Mouse (Mus musculus): ENCODE measurements around the gene Get4. TPM values are rescaled to one million over a fixed set of nuclear protein-coding genes. Genes with fewer than 3 reads are reported as not detected.

The Get4 gene
- polyA plus RNA-seq (2012; rRNA removed), result 96.8 and 99.1 TPM in 2 replicates

GRCm38 (mm10) chr5:139252081-139252909 lies at the start of gene Get4:
Gene Get4 (plus strand): TSS chr5:139252324.
- DNase-seq (ENCODE audit: low read depth), result no peak

- no peak for DNase-seq (ENCODE audit: low read depth)
These were observed 48.8 kb upstream of the Get4 start for GRCm38 (mm10) chr5:139203312-139203711.

- no peak for DNase-seq (ENCODE audit: low read depth)
These were observed 46.0 kb upstream of the Get4 start for GRCm38 (mm10) chr5:139206081-139206480.

DNA sequence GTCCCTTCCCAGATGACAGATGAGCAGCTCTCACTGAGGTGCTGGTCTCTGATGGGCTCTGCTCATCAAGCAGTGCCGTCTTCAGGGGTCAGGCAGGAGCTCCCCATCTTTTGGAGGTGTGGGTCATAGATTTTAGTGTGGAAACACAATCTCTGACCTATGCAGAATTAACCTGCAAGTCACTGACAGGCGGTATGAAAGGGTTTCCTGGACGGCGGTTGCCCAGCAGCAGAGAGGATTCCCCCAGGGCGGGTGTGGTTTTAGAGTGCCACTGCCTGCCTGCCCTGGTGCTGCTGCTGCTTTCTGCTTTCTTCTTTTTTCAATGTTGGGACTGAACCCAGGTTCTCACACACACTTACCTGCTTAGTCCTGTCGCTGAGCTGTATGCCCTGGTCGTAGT lies 45.6 kb upstream of the Get4 start:
- no peak for DNase-seq (ENCODE audit: low read depth)

- no peak for DNase-seq (ENCODE audit: low read depth)
These were observed 43.9 kb upstream of the Get4 start for GRCm38 (mm10) chr5:139208183-139208582.

DNA sequence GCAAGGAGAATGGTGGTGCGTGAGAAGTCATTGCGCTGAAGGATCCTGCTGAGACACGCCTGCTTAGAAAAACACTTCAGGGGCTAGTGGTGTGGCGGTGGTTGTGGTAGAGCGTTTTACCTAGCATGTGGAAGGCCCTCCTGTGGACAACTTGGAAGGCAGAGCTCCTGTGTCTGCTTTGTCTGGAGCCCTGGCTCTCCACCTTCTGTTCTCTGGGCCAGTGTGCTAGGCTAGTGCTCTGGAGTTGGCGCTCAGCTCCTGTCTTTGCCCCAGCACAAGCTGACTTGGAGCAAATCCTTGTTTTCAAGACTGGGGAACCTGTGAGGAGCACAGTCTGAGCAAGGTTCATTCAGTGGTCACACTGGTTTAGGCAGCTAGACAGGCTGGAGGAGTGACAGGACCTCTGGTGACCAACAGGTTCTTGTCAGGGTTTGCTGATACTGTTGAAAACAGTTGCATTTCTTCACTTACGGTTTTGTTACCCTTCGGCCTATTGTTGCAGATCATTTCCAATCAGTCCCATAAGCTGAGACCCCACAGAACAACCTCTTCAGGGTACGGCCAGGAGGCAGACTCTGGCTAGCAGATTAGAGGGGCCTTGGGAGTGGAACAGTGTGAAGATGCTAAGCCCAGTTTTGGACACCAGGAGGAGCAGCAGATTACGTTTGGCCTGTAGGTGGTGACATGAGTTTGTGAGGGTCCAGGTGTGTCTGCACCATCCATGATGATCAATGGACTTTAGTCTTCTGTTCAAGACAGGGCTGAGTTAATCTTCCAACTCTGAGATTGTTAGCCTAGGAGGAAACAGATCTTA lies 43.0 kb upstream of the Get4 start:
- no peak for DNase-seq (ENCODE audit: low read depth)

GRCm38 (mm10) chr5:139209685-139210026 lies 42.5 kb upstream of the Get4 start:
- no peak for DNase-seq (ENCODE audit: low read depth)

GRCm38 (mm10) chr5:139211737-139212385 lies 40.3 kb upstream of the Get4 start:
- no peak for DNase-seq (ENCODE audit: low read depth)

DNA sequence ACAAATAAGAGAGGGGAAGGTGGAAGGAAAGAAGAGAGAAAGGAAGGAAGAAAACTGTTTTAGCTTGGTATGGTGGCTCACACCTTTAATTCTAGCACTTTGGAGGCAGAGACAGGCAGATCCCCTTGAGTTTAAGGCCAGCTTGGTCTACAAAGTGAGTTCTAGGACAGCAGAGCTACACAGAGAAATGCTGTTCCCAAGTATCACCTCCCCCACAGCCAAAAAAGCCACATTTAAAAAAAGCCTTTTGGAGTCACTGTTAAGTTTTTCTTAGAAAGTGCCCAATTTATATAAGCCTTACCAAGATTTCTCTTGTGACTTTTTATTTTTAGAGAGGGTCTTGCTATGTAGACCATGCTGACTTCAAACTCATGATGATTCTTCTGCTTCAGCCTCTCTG lies 37.8 kb upstream of the Get4 start:
- DNase-seq (ENCODE audit: low read depth), result no peak

DNA sequence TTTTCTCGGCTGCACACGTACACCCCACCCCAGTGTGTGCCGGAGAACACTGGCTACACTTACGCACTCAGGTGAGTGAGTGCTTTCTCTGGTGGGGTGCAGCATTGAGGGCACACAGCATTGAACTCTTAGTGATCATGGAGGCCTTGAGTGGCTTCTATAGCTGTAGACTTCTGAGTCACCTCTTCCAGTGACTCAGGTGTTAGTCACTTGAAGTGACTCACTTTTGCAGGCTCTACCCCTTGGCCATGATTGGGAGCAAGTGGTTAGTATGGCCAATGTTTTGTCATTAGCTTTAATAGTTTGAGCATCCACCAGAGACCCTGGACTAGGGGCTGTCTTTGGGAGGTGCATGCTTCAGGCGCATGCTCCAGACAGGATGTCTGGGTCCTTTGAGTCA lies 36.9 kb upstream of the Get4 start:
- DNase-seq (ENCODE audit: low read depth), result no peak

DNA sequence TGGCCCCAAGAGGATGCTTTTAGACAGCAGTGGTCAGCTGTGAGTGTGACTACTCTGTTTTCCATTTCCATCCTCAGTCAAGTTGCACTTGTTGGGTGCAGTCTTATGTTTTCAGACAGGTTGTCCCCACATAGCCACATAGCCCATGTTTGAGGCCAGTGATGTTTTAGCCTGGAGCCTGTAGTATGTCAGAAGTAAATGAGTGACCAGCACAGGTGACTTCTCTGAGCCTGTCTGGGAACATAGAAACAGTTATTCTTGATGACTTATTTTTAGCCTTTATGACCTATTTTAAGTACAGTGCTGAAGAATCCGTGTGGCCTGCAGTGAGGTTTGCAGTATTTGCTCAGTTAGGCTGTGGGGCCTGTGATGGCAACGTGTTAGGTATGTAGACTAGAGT lies 36.0 kb upstream of the Get4 start:
- DNase-seq (ENCODE audit: low read depth), result no peak

GRCm38 (mm10) chr5:139216774-139217173 lies 35.4 kb upstream of the Get4 start:
- no peak for DNase-seq (ENCODE audit: low read depth)

GRCm38 (mm10) chr5:139220006-139220515 lies 32.1 kb upstream of the Get4 start:
- DNase-seq (ENCODE audit: low read depth), result no peak

GRCm38 (mm10) chr5:139220610-139221009 lies 31.5 kb upstream of the Get4 start:
- DNase-seq (ENCODE audit: low read depth), result no peak

DNA sequence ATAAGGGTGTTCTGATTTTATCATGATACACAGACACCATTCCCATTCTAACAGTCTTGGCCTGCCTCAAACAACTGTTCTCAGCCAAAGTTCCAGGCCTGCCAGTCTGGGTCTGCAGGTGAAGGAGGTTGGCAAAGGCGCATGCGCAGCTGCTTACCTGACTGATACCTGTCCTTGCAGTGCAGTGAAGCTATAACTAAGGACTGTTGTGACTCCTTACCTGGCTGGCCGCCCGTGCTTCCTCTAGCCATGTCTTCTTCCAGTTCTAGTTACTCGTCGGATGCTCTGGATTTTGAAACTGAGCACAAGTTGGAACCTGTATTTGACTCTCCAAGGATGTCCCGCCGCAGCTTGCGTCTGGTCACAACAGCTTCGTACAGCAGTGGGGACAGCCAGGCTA lies 28.8 kb upstream of the Get4 start:
- DNase-seq (ENCODE audit: low read depth), result no peak

DNA sequence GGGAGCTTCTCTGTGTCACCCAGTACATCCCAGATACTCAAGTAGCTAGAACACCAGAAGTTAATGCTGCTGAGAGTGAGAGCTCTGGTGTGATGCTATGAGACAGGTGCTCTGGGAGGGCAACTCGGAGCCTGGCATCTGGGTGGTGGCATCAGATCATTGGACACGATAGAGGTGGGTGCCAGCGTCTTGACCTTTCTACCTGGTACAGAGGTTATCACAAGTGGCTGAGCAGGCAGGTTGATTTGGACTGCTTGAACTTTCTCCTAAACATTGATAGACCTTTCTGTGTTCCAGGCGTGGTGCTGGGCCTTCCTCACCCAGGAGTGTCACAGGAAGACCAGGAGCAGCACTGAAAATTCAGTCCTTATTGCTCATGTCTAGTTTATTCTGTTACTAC lies 24.9 kb upstream of the Get4 start:
- DNase-seq (ENCODE audit: low read depth), result no peak

DNA sequence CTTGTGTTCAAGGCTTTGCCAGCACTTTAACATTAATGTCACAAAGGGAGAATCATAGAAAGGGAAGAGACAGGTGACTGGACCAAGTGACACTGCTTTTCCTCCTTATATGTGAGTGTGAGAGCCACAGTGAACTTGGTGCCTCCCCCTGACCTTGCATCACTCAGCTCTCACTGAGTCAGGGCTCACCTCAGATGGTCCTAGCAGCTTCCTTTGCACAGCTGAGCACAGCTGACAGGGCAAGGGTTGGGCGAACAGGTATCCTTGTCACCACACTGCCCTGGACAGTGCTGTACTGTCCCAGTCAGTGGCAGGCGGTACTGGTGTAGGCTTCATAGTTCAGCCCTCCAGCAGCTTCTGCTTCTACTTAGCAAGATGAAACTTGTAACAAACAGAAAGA lies 24.5 kb upstream of the Get4 start:
- no peak for DNase-seq (ENCODE audit: low read depth)

GRCm38 (mm10) chr5:139228318-139228717 lies 23.8 kb upstream of the Get4 start:
- no peak for DNase-seq (ENCODE audit: low read depth)

GRCm38 (mm10) chr5:139229716-139230115 lies 22.4 kb upstream of the Get4 start:
- DNase-seq (ENCODE audit: low read depth), result no peak

DNA sequence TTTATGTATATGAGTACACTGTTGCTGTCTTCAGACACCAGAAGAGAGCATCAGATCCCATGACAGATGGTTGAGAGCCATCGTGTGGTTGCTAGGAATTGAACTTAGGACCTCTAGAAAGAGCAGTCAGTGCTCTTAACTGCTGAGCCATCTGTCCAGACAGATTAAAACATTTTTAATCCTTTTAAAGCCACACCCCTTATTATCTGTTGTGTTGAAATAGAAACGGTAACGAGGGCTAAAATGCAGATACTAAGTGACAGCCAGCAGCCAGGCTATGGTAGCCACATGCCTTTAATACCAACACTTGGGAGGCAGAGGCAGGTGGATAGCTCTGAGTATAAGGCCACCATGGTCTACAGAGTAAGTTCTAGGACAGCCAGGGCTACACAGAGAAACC lies 20.0 kb upstream of the Get4 start:
- no peak for DNase-seq (ENCODE audit: low read depth)

DNA sequence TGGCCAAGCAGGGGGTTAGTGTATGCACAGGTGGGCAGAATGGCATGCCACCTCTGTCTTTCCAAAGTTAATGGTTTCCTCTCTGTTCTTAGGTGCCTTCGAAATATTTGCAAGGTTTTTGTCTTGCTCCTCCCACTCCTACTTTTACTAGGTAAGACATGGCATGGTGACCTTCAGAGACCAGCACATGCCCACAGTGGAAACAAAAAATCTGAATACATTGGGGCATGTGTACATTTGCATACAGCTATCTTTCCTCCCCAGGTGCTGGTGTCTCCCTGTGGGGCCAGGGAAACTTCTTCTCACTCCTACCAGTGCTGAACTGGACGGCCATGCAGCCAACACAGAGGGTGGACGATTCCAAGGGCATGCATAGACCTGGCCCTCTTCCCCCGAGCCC lies 17.7 kb upstream of the Get4 start:
- DNase-seq (ENCODE audit: low read depth), result no peak

DNA sequence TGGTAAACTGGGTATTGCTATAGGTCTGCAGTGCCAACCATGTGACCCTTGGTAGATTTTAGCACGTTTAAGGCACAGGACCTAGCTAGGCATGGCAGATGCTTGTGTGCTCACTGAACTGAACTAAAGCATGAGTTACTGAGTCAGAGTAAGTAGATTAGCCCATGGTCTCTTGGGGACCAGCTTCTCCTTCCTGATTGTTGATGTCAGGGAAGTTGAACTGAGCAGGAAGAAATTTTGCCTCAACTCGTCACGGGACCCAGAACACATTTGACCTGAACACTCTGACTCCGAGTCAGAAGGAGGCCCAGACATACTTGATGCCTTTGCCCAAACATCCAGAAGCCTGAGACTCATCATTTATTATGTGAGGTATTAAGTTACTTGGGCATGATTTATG lies 14.7 kb upstream of the Get4 start:
- no peak for DNase-seq (ENCODE audit: low read depth)

Data from gonadal fat pad, adult 2 months (tissue).